Mouse (Mus musculus): ENCODE measurements at regions not wholly inside any gene's neighbourhood (a gene's known extent, or its start where the extent isn't known, plus 50 kb on each side); places are given as distances from the start of the nearest gene placed in this dataset.
"Not testable (repeated sequence)": the region's sequence is repeated elsewhere in the genome, so short reads cannot be mapped to it uniquely, and the experiment has no call there.

- no peak for DNase-seq
Measured at GRCm38 (mm10) chr3:18746206-18746605, 798.0 kb downstream of the Cypt12 start.

GRCm38 (mm10) chr3:18746898-18747297, 798.7 kb downstream of the Cypt12 start:
- DNase-seq, result no peak

DNA sequence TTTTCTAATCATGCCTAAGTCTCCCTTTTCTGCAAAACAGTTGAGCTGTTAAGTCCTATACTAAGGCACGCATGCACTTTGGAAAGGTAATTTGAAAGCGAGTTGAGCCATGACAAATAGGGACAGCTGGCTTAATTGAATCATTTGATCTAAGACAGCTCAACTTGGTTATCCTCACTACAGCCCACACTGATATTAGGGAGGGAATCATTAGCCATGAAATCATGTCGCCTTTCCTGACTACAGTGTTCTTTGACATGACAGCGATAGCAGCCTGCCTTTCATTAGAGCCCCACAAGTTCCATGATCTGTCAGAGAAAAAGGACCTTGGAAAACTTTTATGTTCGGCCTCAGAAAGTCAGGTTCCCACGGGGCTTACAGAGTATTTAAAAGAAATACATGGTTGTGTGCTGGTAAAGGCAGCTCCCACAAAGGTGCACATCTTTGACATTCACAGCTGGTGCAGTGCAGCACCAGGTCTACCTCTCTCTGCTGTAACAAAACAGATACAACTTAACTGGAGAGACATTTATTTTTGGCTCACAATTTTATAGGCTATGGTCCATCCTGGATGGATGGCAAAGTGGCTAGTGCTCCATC, 803.5 kb downstream of the Cypt12 start:
- DNase-seq, result no peak

- no peak for DNase-seq
Measured at GRCm38 (mm10) chr3:18764301-18765078, 816.3 kb downstream of the Cypt12 start.

DNA sequence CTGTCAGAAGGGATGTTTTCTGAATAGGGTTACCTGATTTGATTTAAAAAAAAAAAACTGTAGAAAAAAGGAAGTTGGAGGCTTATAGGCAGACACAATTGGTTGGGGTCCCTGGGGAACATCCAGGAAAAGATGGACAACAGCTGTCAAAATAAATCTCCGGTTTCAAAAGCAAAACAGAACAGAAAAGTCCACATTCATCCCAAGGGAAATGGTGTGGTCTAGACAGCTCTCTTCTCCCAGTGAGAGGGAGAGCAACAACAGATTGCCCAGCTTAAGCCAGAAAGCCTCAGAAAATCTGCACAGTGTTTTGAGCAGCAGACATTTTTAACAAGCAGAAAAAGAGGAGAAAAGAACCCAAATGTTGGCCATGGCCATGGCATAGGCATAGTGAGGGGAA, 830.3 kb downstream of the Cypt12 start:
- no peak for DNase-seq

GRCm38 (mm10) chr3:18787531-18788176, 839.4 kb downstream of the Cypt12 start:
- no peak for DNase-seq

DNA sequence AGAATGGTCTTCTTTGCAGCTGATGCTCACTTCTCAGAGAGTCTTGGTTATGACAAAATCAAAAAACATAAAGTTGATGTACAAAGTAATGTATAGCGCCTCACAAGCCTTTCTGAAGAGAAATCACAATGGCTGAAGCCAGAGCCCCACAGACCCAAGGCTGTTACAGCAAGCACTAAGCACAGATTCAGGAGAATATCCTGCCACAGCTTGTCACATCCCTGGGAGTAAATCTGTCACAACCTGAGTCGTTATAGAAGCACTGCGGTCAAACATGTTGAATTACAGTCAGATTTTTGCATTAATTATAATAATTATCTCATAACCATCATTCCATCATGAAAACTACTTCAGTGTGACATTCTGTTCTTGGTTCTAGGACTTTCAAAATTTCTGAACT, 825.7 kb downstream of the 1700064H15Rik start:
- DNase-seq, result no peak

DNA sequence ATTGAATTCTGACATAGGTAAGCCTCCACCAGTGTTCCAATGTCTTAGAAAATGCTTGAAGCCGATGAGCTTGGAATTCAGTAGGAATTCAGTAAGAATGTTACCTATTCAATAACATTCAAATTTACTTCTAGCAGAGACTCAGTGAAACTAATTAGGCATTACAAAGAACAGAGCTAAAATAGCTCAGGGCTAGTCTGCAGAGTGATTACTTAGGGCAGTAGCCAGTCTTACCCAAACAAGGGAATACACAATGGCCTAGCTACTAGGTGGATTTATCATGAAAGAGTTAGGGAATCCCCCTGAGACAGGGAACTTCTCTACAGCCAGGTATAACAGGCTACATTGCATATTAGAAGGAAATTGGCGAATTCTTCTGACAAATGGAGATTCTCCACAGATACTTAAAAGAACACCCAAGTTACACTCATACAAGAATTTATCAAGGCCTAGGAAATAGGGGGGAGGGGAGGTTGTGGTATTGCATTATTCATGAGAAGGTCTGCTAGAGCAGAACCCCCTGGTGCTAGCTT, 799.6 kb downstream of the 1700064H15Rik start:
- not testable (repeated sequence) for DNase-seq

DNA sequence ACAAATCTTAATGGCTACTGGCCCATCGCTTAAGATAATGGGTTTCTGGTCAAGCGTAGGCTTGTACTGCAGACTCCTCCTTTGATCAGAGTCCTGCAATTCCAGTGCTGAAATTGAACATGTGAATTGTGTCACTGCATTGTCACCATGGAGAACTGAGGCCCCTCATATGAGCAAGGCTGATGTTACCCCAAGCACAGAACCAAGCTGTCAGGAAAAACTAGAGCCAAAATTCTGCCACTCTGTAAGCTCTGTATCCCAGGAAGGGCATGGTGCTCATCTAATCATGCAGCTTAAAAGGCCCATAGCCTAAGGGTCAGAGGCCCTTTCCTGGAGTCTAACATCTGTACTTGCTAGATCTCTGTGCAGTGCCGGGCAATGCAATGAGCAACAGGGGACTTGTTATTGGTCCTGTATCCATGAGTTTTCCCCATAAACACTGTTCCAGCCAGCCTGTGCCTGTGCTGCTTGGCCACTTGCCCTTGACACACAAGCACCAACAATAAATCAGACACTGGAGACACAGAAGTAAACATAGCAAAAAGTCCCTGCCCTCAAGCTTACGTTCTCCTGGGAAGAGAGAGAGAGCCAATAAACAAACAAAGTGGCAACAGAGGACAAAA, 760.2 kb downstream of the 1700064H15Rik start:
- peak; percentile 10 to 24 for DNase-seq

DNA sequence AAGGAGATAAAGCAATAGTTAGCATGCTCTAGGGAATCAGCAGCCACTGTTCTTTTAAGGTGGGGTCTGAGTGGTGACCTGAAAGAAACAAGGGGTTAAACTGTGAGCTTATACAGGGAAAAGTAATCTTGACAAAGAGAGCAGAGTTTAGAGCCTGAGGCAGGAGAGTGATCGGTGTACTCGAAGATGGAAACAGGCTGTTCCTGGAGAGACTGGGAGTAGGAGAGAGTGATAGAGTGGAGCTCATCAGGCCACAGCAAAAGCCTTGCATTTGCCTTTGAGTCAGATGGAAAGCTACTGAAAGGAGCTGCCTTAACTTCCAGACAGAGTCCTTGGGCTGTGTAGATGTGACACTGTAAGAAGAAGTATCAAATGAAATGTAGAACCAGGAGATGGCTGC, 759.7 kb downstream of the 1700064H15Rik start:
- no peak for DNase-seq

- no peak for DNase-seq
Measured at GRCm38 (mm10) chr3:18877060-18877459, 751.4 kb downstream of the 1700064H15Rik start.

GRCm38 (mm10) chr3:18877572-18877971, 750.9 kb downstream of the 1700064H15Rik start:
- DNase-seq, result no peak

DNA sequence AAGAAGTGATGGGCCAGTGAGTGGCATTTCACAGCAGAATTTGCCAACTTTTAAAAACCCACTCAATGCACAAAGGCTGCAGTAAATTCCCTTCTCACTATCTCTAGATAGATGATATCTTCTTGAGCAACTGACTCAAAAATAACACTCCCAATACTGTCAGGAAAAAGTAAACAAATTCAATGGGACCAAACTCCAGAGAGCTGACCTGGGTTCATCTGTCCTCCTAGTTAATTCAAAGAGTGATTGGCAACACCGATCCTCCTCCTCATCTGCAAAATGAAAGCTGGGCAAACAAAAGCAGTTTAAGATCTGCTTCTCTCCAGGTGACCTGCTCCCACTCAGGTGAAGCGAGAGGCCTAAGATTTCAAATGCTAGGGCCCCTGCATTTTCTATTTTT, 747.3 kb downstream of the 1700064H15Rik start:
- no peak for DNase-seq

GRCm38 (mm10) chr3:18892813-18893212, 735.7 kb downstream of the 1700064H15Rik start:
- no peak for DNase-seq

- DNase-seq, result no peak
Measured at GRCm38 (mm10) chr3:18905769-18906168, 722.7 kb downstream of the 1700064H15Rik start.

DNA sequence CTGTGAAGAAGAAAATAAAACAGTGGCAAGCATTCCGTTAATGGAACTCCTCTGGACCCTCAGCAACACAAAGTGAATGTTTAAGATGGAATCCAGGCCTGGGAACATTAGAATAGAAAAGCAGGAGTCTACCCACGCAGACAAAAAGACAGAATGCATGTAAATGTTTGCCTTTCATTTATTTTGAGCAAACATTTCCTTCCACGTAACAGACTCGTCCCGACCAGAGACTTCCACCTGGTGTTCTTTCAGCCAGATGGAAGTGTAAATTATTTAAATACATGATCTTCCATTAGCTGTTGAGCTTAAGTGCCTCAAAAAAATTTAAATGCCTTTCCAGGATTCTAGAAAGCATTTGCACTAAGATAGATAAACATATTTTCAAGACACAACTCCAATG, 722.3 kb downstream of the 1700064H15Rik start:
- no peak for DNase-seq

GRCm38 (mm10) chr3:18908737-18909136, 719.7 kb downstream of the 1700064H15Rik start:
- DNase-seq, result no peak

- no peak for DNase-seq
Measured at GRCm38 (mm10) chr3:18928401-18929104, 699.9 kb downstream of the 1700064H15Rik start.

DNA sequence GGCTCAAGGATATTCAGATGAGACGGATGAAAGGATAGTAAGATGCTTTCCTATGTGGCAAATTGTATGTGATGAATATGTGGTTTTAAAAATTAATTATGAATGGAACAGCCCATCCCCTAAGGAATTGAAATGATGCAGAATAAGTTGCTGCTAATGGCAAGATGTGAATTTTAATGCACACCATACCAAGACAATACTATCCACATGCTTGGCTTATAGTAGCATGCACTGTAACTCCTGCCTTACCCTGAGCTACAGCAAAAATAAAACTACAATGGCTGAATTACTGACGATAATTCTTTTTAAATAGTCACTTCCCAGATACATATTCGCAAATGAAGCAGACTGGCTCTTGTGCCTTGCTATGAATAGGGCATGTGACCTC, 699.4 kb downstream of the 1700064H15Rik start:
- no peak for DNase-seq

- DNase-seq, result no peak
Measured at GRCm38 (mm10) chr3:18932983-18933726, 695.3 kb downstream of the 1700064H15Rik start.

DNA sequence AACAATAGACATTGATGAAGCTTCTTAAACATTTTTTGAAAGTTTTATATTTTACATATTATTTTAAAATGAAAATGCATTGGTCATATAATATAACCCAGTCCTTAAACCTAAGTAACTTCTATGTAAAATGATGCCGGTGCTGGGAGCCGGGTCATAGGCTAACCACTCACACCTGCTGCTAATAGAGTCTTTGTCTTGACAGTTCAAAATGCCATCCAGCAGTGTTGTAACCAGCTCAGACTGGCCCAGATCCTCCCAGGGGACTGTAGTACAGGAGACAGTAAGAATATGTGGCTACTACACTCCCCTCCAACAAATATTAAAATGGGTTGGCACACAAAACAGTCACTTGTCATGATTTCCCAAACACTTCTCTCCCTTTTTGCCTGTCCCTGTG, 693.6 kb downstream of the 1700064H15Rik start:
- no peak for DNase-seq

Measured in lung, adult 18-20 months (tissue).